8 mouse cellular contexts compared by ENCODE assay signal in the genomic region with DNA sequence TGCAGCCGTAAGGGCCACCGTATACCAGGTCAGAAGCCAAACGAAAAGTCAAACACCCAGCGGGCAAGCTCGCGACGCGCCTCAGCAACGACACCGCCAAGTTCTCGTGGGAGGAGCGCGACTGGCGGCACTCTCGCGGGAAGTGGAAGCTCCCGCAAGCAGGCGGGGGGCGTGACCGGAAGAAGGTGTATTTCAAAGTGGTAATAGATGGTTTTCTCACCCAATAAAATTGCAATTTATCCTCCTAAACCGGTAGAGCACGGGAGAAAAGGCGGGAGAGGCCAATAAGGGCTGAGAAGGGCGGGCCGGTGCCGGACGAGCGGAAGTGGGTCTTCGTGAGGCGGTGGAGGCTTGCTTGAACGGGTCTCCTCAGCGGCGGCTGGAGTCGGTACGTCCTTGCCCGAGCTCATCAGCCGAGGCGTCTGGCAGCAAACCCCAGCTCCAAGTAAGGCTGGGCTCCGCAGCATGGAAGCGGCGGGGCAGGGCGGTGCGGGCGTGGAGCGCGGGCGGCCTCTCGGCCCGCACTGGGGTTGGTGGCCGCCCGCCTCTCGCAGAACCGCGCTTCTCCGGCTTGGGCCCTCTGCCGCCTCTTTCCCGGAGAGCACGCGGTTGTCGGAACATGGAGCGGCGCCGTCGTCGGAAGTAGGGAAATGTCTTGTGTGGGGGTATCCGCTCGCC. TPM values are rescaled to one million over a fixed set of nuclear protein-coding genes. Genes with fewer than 3 reads are reported as not detected.
DNase-seq lines count a peak whose midpoint lies in the region; ATAC-seq and TF ChIP-seq lines count a peak whose summit lies in the region.

Gene Rnf4 (plus strand): TSS at position 193 of the 678 bp plus-strand sequence.

- DNase-seq in gastrocnemius, adult 8-10 months (ENCODE audit: low spot score in 2 of 2) = peak; percentile 97
- DNase-seq in hindlimb bud, embryonic 11.5 days (ENCODE audit: extremely low spot score, low read depth, low spot score) = peak; percentile 92
- peak; percentile 90 to 97 for DNase-seq in left cerebral cortex, adult 8-10 months (ENCODE audit: low spot score in 2 of 2)
- peak; percentile 99 for DNase-seq in right cerebral cortex, postnatal 10 days (ENCODE audit: low spot score in 2 of 2)
- peak; percentile 97 for DNase-seq in urinary bladder, postnatal 25 days (ENCODE audit: low spot score)

- no peak for TF ChIP-seq CTCF in cortical plate, adult 2 months (IDR thresholded peaks at IDR 0.05; ENCODE audit: extremely low read depth, insufficient read depth, low read length)

- peak; percentile 92 for TF ChIP-seq POLR2A in cortical plate, adult 2 months (IDR thresholded peaks at IDR 0.05; ENCODE audit: extremely low read depth, insufficient read depth, low read length)

- H3K4me1 ChIP-seq in cortical plate, adult 2 months (ENCODE audit: control insufficient read depth, insufficient read depth, low read length) = peaks cover 3% of the 10 kb centered on the region; the same call in 1 of the 2 replicates
- H3K4me1 ChIP-seq in megakaryocyte, embryonic 14.5 days = peaks cover 42% of the 10 kb centered on the region

- H3K4me3 ChIP-seq in cortical plate, adult 2 months (ENCODE audit: insufficient read depth, low read length) = peak within 1 kb of the TSS; percentile 82
- peak within 1 kb of the TSS; percentile 92 for H3K4me3 ChIP-seq in megakaryocyte, embryonic 14.5 days (replicated peaks)

- no peaks in the 10 kb centered on the region for H3K9me3 ChIP-seq in megakaryocyte, embryonic 14.5 days

- H3K27me3 ChIP-seq in megakaryocyte, embryonic 14.5 days (replicated peaks) = no peaks in the 10 kb centered on the region

- H3K36me3 ChIP-seq in megakaryocyte, embryonic 14.5 days (replicated peaks; ENCODE audit: low read length) = peaks cover 27% of the 10 kb centered on the region

- ATAC-seq in activated CD4-positive, CD25-positive, alpha-beta regulatory T cell, adult 4 months = peak; percentile 93

- H3K27ac ChIP-seq in cortical plate, adult 2 months (ENCODE audit: insufficient read depth, low read length) = peak within 1 kb of the TSS; percentile 76

RNA-seq across cellular contexts. Expression of gene Rnf4, which starts in this region (rescaled TPM):
- polyA plus RNA-seq in activated CD4-positive, CD25-positive, alpha-beta regulatory T cell, adult 4 months (2017; shearing (Covaris generic)) = 100 to 1,000 TPM; 108 TPM
- polyA plus RNA-seq in cortical plate, adult 2 months (2012; rRNA removed) = 82.6 and 88.2 TPM in 2 replicates
- 10 to 100 TPM; 14.0 to 17.5 (median 15.9) TPM for total RNA-seq in gastrocnemius, adult 8-10 months (2022)
- total RNA-seq in left cerebral cortex, adult 8-10 months (2022) = 10 to 100 TPM; 84.4 to 90.9 (median 87.9) TPM
- 6.2 and 26.8 TPM in 2 replicates for polyA plus RNA-seq in megakaryocyte, embryonic 14.5 days (2012; ENCODE audit: insufficient read depth, low replicate concordance)

Comparison
In these comparisons a context has a peak if more than half of its experiments do, and no peak if none do; other contexts are left out.
1. Peak in every context shown above with its lines: DNase-seq, ATAC-seq, H3K4me3 ChIP-seq and H3K27ac ChIP-seq.
2. RNA of gene Rnf4 (total RNA-seq): 84.4 to 90.9 TPM in left cerebral cortex, adult 8-10 months; 14.0 to 17.5 TPM in gastrocnemius, adult 8-10 months; every median in the first group is over 4 times any median in the second.